Mouse (Mus musculus): ENCODE data around the gene Dmp1. TPM values are rescaled to one million over a fixed set of nuclear protein-coding genes. Genes with fewer than 3 reads are reported as not detected.

Gene Dmp1
- polyA plus RNA-seq, 1 experiment from 2014 or later = not detected

DNA sequence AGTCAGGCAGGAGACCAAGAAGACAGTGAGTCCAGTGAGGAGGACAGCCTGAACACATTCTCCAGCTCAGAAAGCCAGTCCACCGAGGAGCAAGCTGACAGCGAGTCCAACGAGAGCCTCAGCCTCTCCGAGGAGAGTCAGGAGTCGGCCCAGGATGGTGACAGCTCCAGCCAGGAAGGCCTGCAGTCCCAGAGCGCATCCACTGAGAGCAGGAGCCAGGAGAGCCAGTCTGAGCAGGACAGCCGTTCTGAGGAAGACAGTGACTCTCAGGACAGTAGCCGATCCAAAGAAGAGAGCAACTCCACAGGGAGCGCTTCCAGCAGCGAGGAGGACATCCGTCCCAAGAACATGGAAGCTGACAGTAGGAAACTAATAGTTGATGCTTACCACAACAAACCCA is 10.1 kb downstream of the Dmp1 start:
- no peak overlapping the region for H3K27ac ChIP-seq
- no peak overlapping the region for H3K4me2 ChIP-seq
- no peaks in the 10 kb centered on the region for H3K27me3 ChIP-seq (replicated peaks)
- no peaks in the 10 kb centered on the region for H3K9me3 ChIP-seq (replicated peaks)
- H3K4me3 ChIP-seq = no peak overlapping the region
- no peaks in the 10 kb centered on the region for H3K36me3 ChIP-seq
- H3K9ac ChIP-seq = no peak overlapping the region
- WGBS (ENCODE audit: insufficient replicate concordance) = 67% methylated on average over 11 of the region's 11 CpGs
- no peaks in the 10 kb centered on the region for H3K4me1 ChIP-seq
- no peak for ATAC-seq

DNA sequence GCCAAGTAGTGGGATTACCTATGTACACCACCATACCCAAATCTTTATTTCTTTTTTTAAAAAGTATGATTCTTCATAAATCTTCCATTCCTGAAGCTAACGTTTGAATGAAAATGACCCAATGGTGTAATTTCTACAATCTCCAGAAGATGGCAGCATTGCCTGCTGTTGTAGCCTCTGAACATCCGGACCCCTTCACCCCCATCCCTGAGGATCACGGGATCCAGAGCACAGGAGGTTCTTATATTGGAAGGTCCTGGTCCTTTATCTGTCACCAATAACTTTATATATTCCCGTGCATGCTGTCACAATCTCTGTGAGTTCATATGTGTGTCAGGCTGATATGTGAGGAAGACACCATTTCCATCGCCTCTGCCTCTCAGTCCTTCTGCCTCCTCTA is 16.5 kb downstream of the Dmp1 start:
- Histone ChIP-seq H3K4me3 (no peak overlapping the region), H3K4me1 (no peaks in the 10 kb centered on the region), H3K9ac (no peak overlapping the region), H3K27ac (no peak overlapping the region), H3K4me2 (no peak overlapping the region), H3K9me3 (replicated peaks) (no peaks in the 10 kb centered on the region), H3K36me3 (no peaks in the 10 kb centered on the region), H3K27me3 (replicated peaks) (no peaks in the 10 kb centered on the region)
- 28% methylated on average over 5 of the region's 5 CpGs for WGBS (ENCODE audit: insufficient replicate concordance)
- ATAC-seq = no peak

DNA sequence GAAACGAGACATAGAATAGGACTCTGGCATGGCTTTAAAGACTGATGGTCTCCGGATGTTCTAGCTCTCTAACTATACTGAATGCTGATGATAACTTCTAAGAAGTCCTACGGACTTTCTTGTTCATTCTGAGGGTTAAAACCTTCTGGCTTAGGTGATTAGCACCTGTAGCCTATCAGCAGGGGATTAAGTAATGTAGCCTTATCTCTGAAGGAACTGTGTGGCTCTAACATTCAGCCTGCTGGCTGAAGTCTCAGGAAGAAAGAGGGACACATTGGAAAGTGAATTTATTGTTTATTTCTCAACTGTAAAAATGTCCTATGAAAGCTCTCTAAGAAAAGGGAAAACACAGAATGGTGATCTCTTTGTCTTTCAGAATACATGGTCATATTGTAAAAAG is 21.9 kb downstream of the Dmp1 start:
- no peaks in the 10 kb centered on the region for H3K36me3 ChIP-seq
- no peak overlapping the region for H3K9ac ChIP-seq
- no peak for ATAC-seq
- H3K27me3 ChIP-seq (replicated peaks) = no peaks in the 10 kb centered on the region
- H3K9me3 ChIP-seq (replicated peaks) = no peaks in the 10 kb centered on the region
- 36% methylated on average over 3 of the region's 3 CpGs for WGBS (ENCODE audit: insufficient replicate concordance)
- no peak overlapping the region for H3K4me2 ChIP-seq
- no peaks in the 10 kb centered on the region for H3K4me1 ChIP-seq
- H3K4me3 ChIP-seq = no peak overlapping the region
- H3K27ac ChIP-seq = no peak overlapping the region

- Histone ChIP-seq H3K36me3 (no peaks in the 10 kb centered on the region), H3K4me2 (no peak overlapping the region), H3K4me3 (no peak overlapping the region), H3K27me3 (replicated peaks) (no peaks in the 10 kb centered on the region), H3K9me3 (replicated peaks) (no peaks in the 10 kb centered on the region), H3K4me1 (no peaks in the 10 kb centered on the region), H3K9ac (no peak overlapping the region), H3K27ac (no peak overlapping the region)
- ATAC-seq = no peak
These were observed 22.3 kb downstream of the Dmp1 start for GRCm38 (mm10) chr5:104224750-104225149.

- 35% methylated on average over 1 of the region's 1 CpGs for WGBS (ENCODE audit: insufficient replicate concordance)
- Histone ChIP-seq H3K36me3 (no peaks in the 10 kb centered on the region), H3K4me2 (no peak overlapping the region), H3K9ac (no peak overlapping the region), H3K4me3 (no peak overlapping the region), H3K27ac (no peak overlapping the region), H3K9me3 (replicated peaks) (no peaks in the 10 kb centered on the region), H3K4me1 (no peaks in the 10 kb centered on the region), H3K27me3 (replicated peaks) (no peaks in the 10 kb centered on the region)
- ATAC-seq = no peak
These were observed 26.1 kb downstream of the Dmp1 start for GRCm38 (mm10) chr5:104228497-104228896.

DNA sequence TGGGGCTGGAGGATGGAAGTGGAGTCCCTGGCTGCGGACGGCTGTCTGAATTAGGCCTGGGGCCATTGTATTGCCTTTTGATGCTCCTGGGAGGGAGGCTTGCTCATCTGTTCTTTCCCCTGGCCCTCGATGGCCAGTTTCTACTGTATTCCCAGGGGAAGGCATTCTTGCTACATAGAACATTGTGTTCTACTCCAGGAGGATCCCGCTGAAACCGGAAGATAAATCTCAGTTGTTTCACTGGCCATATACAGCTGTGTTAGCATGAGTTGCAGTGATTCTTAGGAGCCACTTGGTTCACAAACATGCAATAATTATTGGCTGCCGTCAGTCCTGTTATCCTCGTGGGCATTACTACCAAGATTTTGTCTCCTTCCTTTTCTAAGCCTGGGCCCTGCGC is 34.3 kb downstream of the Dmp1 start:
- Histone ChIP-seq H3K4me1 (no peaks in the 10 kb centered on the region), H3K4me3 (no peak overlapping the region), H3K4me2 (no peak overlapping the region), H3K27me3 (replicated peaks) (no peaks in the 10 kb centered on the region), H3K36me3 (no peaks in the 10 kb centered on the region), H3K9ac (no peak overlapping the region), H3K27ac (no peak overlapping the region), H3K9me3 (replicated peaks) (no peaks in the 10 kb centered on the region)
- no peak for ATAC-seq
- 64% methylated on average over 8 of the region's 8 CpGs for WGBS (ENCODE audit: insufficient replicate concordance)

DNA sequence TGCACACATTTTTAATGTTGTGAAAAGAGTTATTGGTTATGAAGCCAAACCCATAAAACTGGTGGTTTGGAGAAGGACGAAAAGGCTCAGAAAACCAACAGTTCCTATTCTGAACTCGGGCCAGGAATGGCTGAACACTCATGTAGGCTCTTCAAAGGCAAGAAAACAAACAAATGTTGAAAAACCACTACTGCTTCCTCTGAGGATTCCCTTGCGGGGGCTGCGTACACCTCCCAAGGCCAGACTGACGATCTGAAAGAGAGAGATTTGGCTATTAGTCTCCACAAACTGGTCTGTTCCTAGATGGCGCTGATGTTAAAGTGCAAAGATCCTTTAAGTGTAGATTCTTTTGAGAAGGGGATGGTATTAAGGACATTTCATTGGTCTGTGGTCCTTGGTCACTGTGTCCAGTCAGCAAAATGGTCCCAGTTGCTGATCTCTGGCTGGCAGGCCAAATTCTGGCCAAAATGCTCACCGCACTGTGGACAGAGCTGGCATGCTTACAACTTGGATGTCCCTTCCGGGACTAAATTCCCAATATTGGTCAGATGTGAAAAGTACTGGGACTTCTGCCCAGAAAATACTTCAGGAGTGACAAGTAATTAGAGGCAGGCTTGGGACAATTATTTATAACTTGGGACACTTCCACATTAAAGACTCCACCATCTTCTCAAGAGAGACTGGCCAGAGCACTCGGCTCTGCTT is 37.4 kb downstream of the Dmp1 start:
- no peaks in the 10 kb centered on the region for H3K36me3 ChIP-seq
- no peak overlapping the region for H3K4me3 ChIP-seq
- H3K4me1 ChIP-seq = no peaks in the 10 kb centered on the region
- ATAC-seq = no peak
- H3K27ac ChIP-seq = no peak overlapping the region
- no peaks in the 10 kb centered on the region for H3K27me3 ChIP-seq (replicated peaks)
- H3K9ac ChIP-seq = no peak overlapping the region
- no peaks in the 10 kb centered on the region for H3K9me3 ChIP-seq (replicated peaks)
- WGBS (ENCODE audit: insufficient replicate concordance) = 72% methylated on average over 9 of the region's 9 CpGs
- no peak overlapping the region for H3K4me2 ChIP-seq

DNA sequence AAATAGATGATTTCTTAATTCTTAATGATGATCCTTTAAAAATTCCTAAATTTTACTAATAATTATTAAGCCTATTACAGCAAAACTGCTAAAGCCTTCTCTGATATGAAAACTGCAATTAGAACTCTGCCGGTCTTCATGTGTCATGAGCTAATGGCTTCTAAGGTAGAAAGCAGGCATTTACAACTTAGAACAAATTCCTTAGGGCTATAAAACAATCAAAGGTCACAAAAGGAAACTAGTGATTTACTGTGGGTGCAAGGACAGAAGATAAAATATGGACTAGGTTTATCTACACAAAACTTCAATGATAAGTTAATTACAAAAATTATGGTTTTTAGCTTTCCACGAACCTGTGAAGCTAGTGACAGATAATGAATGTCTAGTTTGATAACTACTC is 41.8 kb downstream of the Dmp1 start:
- Histone ChIP-seq H3K4me2 (no peak overlapping the region), H3K27ac (no peak overlapping the region), H3K9ac (no peak overlapping the region), H3K27me3 (replicated peaks) (no peaks in the 10 kb centered on the region), H3K4me1 (no peaks in the 10 kb centered on the region), H3K36me3 (no peaks in the 10 kb centered on the region), H3K4me3 (no peak overlapping the region), H3K9me3 (replicated peaks) (no peaks in the 10 kb centered on the region)
- ATAC-seq = no peak
- WGBS (ENCODE audit: insufficient replicate concordance) = 57% methylated on average over 2 of the region's 2 CpGs

DNA sequence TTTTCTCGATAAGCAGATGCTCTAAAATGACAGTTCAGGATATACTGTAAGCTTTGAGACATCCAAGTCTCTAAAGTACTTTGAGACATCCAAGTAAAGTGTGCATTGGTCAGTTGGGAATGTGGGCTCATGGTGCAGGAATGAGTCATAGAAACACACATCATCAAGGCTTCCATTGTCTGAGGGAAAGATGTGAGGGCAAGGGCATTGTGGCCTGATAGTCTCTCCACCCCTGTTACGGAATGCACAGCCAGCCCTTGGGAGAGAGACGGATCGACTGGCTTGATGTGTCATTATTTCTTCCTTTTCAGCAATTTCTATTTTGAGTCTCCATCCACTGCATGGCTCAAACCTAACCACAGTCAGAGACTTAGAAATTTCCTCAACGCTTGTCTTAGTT is 49.4 kb downstream of the Dmp1 start:
- H3K4me3 ChIP-seq = no peak overlapping the region
- no peak overlapping the region for H3K27ac ChIP-seq
- H3K9ac ChIP-seq = no peak overlapping the region
- no peaks in the 10 kb centered on the region for H3K36me3 ChIP-seq
- 68% methylated on average over 5 of the region's 5 CpGs for WGBS (ENCODE audit: insufficient replicate concordance)
- H3K9me3 ChIP-seq (replicated peaks) = no peaks in the 10 kb centered on the region
- H3K4me2 ChIP-seq = no peak overlapping the region
- H3K4me1 ChIP-seq = no peaks in the 10 kb centered on the region
- no peaks in the 10 kb centered on the region for H3K27me3 ChIP-seq (replicated peaks)
- ATAC-seq = no peak

DNA sequence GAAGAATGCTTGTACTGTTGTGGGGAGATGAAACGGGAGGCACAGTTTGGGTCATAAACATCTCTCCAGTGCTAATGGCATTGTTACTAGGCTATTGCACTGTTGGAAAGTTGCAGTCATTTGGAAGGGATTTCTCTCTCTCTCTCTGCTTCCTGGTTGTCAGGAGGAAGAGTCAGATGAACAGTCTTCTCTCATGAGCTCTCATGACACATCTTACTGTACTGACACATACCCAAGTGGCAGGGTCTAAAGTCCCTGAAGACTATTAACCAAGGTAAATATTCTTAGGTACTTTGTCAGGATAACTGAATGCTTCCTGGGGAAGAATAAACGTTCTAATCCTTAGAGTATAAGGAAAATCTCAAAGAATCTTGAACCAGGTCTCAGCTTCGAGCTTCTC is 54.2 kb downstream of the Dmp1 start:
- H3K36me3 ChIP-seq = no peaks in the 10 kb centered on the region
- H3K9me3 ChIP-seq (replicated peaks) = no peaks in the 10 kb centered on the region
- 49% methylated on average over 3 of the region's 3 CpGs for WGBS (ENCODE audit: insufficient replicate concordance)
- no peak for ATAC-seq
- H3K9ac ChIP-seq = no peak overlapping the region
- no peak overlapping the region for H3K4me3 ChIP-seq
- no peaks in the 10 kb centered on the region for H3K27me3 ChIP-seq (replicated peaks)
- no peaks in the 10 kb centered on the region for H3K4me1 ChIP-seq
- no peak overlapping the region for H3K27ac ChIP-seq
- no peak overlapping the region for H3K4me2 ChIP-seq

DNA sequence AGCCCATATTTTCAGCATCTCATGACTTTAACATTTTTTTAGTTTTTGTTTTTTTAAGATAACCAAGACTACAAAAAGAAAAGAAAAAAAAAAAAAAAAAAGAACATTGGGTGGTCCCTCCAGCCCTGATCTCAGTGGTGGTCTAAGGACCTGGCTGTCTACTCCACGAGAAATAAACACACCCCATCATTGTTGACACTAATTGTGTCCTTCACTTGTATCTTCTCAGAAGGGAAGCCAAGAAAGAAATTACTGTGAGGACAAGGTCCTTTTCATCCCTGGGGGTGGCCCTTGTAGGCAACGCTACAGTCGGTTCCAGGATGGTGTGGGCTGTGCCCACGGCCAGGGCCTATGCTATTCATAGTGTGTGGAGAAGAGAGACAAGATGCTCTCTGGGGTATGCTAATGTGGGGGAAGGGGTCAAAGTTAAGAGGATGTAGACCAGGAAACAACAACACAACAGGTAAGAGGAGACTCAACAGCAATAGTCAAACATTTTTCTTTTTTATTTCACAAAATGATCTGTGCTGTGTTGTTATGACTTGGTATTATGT is 59.6 kb downstream of the Dmp1 start:
- Histone ChIP-seq H3K27ac (no peak overlapping the region), H3K4me1 (no peaks in the 10 kb centered on the region), H3K4me2 (no peak overlapping the region), H3K4me3 (no peak overlapping the region), H3K36me3 (no peaks in the 10 kb centered on the region), H3K27me3 (replicated peaks) (no peaks in the 10 kb centered on the region), H3K9me3 (replicated peaks) (no peaks in the 10 kb centered on the region), H3K9ac (no peak overlapping the region)
- no peak for ATAC-seq
- 59% methylated on average over 4 of the region's 4 CpGs for WGBS (ENCODE audit: insufficient replicate concordance)

GRCm38 (mm10) chr5:104263014-104263776 is 60.8 kb downstream of the Dmp1 start:
- Histone ChIP-seq H3K9ac (no peak overlapping the region), H3K4me2 (no peak overlapping the region), H3K4me1 (no peaks in the 10 kb centered on the region), H3K9me3 (replicated peaks) (no peaks in the 10 kb centered on the region), H3K36me3 (no peaks in the 10 kb centered on the region), H3K27me3 (replicated peaks) (no peaks in the 10 kb centered on the region), H3K4me3 (no peak overlapping the region), H3K27ac (no peak overlapping the region)
- ATAC-seq = no peak
- WGBS (ENCODE audit: insufficient replicate concordance) = 77% methylated on average over 13 of the region's 13 CpGs
